Mouse (Mus musculus) bone marrow, adult 2 months (tissue): ENCODE measurements around the gene Nek3. TPM values are rescaled to one million over a fixed set of nuclear protein-coding genes. Genes with fewer than 3 reads are reported as not detected.
"Not testable (repeated sequence)": the region's sequence is repeated elsewhere in the genome, so short reads cannot be mapped to it uniquely, and the experiment has no call there.

ENCODE experiments used
- H3K27ac ChIP-seq: fragments of 200-500 bp; 2 replicates; pipeline ENCODE4 v1.5.1; 2012; ENCODE audit warnings: low read depth, mild to moderate bottlenecking, control low read depth, inconsistent platforms, low read length; ENCODE audit not compliant: control insufficient read depth, poor library complexity, insufficient read depth
- H3K4me1 ChIP-seq: fragments of 200-500 bp; 2 replicates; pipeline ENCODE4 v1.6.1; 2011; ENCODE audit warnings: low read length; ENCODE audit not compliant: control insufficient read depth, insufficient read depth
- H3K4me3 ChIP-seq: fragments of 200-500 bp; replicated peaks from 2 replicates; pipeline ENCODE3; 2011; ENCODE audit warnings: mild to moderate bottlenecking, low read depth, low read length, control low read depth; ENCODE audit not compliant: control insufficient read depth
- CTCF ChIP-seq: fragments of 200-500 bp; IDR thresholded peaks from 2 replicates; pipeline ENCODE4 v1.5.1; 2011; ENCODE audit warnings: low read length, control low read depth; ENCODE audit not compliant: control insufficient read depth, insufficient read depth
- POLR2A ChIP-seq: fragments of 200-500 bp; IDR thresholded peaks from 2 replicates; pipeline ENCODE4 v1.6.1; 2011; ENCODE audit warnings: low read depth, mild to moderate bottlenecking, control low read depth, low read length, borderline replicate concordance; ENCODE audit not compliant: control insufficient read depth
- WGBS: fragments of 180-500 bp; shearing (Covaris S2); methylation state at CpG from one replicate; pipeline ENCODE4 v1.1.7; 2018; 5-methylcytosine and 5-hydroxymethylcytosine counted together
- polyA plus RNA-seq: library from polyadenylated mRNA; stranded (reverse); fragments of >200 nt; gene quantifications from 2 replicates; pipeline ENCODE4 v1.2.4, GENCODE M21; 2011; ENCODE audit warnings: low replicate concordance; ENCODE audit not compliant: missing spikeins, insufficient read depth, insufficient read length

Nek3 gene
- polyA plus RNA-seq, 1 experiment, result 19.3 TPM

DNA sequence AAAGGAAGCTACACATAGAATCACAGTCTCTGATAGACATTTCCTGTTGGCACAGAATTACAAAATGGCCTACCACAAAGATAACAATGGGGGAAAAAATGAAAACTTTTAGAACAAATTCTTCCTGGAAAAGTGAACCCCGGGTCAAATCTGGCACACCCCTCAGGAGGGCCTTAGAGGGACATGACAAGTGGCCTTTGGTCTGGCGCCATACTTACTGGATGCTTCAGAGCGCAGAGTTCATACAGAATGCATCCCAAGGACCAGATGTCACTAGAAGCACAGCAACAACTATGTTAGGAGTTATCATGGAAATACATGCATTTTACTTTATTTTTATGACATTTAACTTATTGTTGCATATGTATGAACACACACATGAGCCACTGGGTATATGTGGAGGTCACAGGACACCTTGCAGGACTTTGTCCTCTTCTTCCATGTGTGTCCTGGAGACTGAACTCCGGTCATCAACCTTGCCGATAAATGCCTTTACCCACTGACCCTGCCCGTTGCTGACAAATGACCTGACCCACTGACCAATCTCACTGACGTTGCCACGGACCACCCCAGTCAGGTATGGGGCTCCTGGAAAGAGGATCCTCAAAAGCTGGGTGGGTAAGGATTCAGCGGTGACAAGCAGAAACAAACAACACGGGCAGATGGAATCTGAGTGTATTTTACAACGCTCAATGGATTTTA is 16.4 kb downstream of the Nek3 start:
- no peaks in the 10 kb centered on the region for H3K4me1 ChIP-seq
- TF ChIP-seq CTCF (no peak), POLR2A (no peak)
- 91% methylated on average over 11 of the region's 11 CpGs for WGBS
- H3K27ac ChIP-seq, result no peak overlapping the region
- no peak overlapping the region for H3K4me3 ChIP-seq

DNA sequence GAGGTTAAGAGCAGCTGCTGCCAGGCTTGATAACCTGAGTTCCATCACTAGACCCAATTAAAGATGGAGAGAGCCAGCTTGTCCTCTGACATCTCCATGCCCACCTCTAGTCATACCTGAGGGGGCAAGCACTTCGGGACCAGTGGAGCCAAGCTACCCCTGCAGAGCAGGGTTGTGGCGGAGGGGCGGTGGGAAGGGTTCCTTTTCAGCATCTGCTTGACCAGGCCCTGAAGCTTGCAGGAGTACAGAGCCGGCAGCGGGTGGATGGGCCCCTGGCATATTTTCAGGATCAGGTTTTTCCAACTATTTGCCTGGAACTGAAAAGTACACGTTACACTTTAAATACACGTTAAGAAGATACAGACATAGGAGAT is 17.9 kb downstream of the Nek3 start:
- H3K27ac ChIP-seq, result no peak overlapping the region
- H3K4me1 ChIP-seq, result no peaks in the 10 kb centered on the region
- TF ChIP-seq POLR2A, result no peak
- no peak for TF ChIP-seq CTCF
- H3K4me3 ChIP-seq, result no peak overlapping the region
- 90% methylated on average over 7 of the region's 7 CpGs for WGBS

DNA sequence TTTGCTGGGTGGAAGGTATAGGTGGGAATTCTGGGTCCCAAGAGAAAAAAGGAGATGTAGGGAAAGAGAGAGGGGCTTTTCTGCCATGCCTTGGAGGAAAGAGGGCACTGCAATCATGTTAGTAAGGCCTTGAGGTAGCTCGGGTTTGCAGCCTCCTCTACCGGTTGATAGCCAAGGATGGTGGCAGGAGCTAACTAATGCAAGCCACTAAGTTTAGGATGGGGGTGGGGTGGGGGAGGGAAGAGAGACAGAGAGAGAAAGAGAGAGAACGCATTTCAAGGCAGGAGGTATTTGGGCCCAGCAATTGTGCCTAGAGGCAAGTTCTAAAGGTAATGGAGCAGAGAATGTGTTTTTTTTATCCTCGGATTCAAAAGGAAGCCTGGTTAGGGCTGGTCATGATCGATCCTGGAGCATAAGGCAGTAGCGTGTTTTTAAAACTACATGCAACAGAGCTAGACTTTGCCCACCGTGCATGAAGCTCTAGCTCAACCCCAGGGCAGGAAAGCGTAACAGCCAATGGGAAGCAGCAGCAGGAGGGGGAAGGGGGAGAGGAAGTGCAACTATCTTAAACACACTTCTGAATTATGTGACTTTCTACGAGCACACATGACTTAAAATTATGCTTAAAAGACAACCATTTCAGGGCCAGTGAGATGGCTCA is 18.4 kb downstream of the Nek3 start:
- 70% methylated on average over 9 of the region's 9 CpGs for WGBS
- TF ChIP-seq POLR2A, result no peak
- TF ChIP-seq CTCF, result no peak

DNA sequence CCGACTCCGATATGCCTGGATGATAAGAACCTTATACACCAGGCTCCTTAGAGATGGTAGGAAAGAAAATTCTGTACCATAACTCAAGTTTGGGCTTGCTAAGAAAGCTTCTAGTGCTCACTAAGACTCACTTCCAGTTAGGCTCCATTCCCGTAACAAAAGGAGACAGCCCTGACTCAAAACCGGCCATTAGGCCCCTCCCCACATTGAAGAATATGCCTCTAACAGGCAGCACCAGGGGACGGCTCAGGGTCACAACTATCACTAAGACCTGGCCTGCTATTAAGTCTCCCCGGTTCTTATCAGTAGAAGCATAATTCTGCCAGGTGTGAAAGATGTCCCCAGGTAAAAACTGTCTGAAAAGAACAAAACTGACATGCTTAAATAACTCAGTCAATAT is 20.4 kb downstream of the Nek3 start:
- TF ChIP-seq CTCF (no peak), POLR2A (no peak)
- no peak overlapping the region for H3K27ac ChIP-seq
- H3K4me1 ChIP-seq, result no peaks in the 10 kb centered on the region
- no peak overlapping the region for H3K4me3 ChIP-seq
- 88% methylated on average over 6 of the region's 6 CpGs for WGBS

More for the DNA sequence above, 18.4 kb downstream of the Nek3 start:
- Histone ChIP-seq H3K4me1 (no peaks in the 10 kb centered on the region), H3K27ac (no peak overlapping the region), H3K4me3 (no peak overlapping the region)

DNA sequence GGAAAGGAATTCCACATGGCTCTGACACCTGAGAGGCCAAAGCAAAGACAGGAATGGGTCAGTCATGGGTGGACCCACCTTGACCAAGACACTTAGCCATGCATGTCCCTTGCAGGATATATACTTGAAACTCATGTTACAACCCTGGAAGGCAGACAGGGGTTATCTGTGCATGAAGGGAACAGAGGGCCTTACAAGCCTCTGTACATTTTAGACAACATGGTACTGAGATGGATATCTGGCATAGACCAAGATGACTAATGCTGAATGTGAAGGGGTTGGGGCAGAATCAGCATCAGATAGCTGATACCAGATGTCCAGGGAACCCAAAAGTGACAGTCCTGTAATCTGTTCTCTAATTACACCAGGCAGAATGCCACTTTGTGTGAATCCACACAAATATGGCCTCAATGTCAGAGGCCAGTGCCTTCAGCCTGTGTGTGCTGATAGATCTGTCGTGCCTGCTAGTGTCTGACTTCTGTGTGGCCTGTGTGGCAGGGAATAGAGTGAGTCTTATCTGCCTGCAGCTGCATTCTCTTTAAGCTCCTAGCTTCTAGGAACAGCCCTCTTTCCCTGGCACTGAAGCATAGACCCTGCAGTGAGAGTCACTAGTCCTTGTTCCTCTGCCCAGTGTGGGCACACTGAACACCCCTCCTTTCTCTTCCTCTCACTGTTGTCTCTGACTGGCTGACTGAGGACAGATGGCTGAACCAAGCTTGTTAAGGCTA is 22.3 kb downstream of the Nek3 start:
- H3K4me3 ChIP-seq, result no peak overlapping the region
- H3K27ac ChIP-seq, result no peak overlapping the region
- WGBS, result 60% methylated on average over 1 of the region's 1 CpGs
- TF ChIP-seq CTCF (no peak), POLR2A (no peak)
- H3K4me1 ChIP-seq, result no peaks in the 10 kb centered on the region

DNA sequence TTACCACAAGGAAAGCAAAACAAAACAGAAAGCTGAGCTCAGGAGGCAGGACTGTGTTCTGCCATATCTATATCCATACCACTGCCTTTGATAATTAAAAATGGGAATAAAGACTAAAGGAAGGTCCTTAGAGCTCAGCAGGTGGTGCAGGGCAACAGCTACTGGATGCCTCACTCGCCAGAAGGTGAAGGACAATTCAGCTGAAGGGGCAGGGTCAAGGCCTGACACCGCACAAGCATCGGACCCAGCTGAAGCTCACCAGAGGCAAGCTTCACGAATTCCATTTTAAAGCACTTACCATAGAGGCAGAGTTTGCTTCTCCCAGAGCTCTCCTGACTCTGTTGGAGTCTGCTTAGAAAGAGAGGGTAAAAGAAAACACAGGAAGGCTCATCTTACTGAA is 23.6 kb downstream of the Nek3 start:
- Histone ChIP-seq H3K27ac (no peak overlapping the region), H3K4me3 (no peak overlapping the region), H3K4me1 (no peaks in the 10 kb centered on the region)
- WGBS, result 95% methylated on average over 4 of the region's 4 CpGs
- TF ChIP-seq POLR2A (no peak), CTCF (no peak)

DNA sequence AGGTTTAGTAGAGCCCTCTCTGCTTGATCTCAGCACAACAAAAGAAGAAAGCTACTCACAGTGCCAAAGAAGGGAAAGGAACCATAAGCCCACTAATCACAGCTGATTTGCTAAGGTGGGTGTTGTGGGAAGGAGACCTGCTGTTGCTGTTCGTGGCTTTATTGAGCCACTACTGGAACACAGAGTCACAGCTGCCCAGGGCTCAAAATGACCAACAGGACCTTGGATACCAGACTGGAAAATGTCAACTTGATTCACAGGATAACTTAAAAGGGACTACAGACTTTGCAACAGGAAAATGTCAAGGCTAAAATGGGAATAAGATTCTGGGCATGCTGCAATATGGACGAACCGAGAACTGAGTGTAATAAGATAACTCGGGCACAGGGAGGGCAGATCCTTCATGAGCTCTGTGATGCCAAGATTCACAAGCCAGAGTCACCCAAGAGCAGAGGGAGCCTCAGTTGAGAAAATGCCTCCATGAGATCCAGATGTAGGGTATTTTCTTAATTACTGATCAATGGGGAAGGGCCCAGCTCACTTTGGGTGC is 24.3 kb downstream of the Nek3 start:
- Histone ChIP-seq H3K4me1 (no peaks in the 10 kb centered on the region), H3K4me3 (no peak overlapping the region), H3K27ac (no peak overlapping the region)
- TF ChIP-seq CTCF (no peak), POLR2A (no peak)
- 87% methylated on average over 4 of the region's 4 CpGs for WGBS

DNA sequence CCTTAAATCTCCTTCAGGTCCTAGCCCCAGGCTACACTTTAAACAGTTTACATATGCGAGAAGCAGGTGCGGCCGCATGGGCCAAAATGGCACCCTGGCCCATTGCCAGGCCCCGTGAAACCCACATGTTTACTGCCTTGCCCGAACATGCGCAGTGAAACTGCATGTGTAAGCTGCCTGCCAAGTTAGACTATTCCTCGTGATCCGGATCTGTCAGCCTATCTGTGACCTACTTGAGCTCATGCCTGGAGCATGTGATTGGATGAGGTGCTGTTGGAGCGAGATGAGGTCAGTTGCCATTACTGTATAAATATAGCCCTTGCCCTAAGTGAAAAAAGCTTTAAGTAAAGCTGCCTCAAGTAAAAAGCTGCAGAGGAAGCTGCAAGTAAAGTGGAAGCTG is 29.8 kb downstream of the Nek3 start:
- H3K27ac ChIP-seq, H3K4me1 ChIP-seq, H3K4me3 ChIP-seq: not testable (repeated sequence)
- 92% methylated on average over 9 of the region's 9 CpGs for WGBS

DNA sequence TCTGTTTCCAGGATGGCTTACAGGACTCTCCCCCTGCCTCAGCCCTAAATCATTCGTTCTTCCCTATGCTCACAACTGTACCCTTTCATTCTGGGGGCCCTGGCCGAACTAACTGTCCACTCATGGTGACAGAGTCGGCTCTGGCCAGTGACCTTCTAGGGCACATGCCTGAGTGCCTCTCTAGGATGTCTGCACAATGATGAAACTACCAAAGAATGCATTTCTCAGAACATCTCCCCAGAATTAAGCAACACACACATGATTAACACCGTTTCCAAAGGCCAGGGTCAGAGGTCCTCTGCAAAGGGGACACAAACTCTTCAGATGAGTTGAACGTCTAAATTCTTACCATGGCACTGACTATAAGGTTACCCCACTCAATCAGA is 31.5 kb downstream of the Nek3 start:
- Histone ChIP-seq H3K4me1 (no peaks in the 10 kb centered on the region), H3K27ac (peak overlapping the region; percentile 47), H3K4me3 (no peak overlapping the region)
- WGBS, result 86% methylated on average over 5 of the region's 5 CpGs
- TF ChIP-seq CTCF, result no peak
- TF ChIP-seq POLR2A, result no peak
